Mouse (Mus musculus): ENCODE measurements around the gene Coq6. TPM values are rescaled to one million over a fixed set of nuclear protein-coding genes. Genes with fewer than 3 reads are reported as not detected.

Gene Coq6
- polyA plus RNA-seq, 1 experiment from 2014 or later, result 47.6 TPM

DNA sequence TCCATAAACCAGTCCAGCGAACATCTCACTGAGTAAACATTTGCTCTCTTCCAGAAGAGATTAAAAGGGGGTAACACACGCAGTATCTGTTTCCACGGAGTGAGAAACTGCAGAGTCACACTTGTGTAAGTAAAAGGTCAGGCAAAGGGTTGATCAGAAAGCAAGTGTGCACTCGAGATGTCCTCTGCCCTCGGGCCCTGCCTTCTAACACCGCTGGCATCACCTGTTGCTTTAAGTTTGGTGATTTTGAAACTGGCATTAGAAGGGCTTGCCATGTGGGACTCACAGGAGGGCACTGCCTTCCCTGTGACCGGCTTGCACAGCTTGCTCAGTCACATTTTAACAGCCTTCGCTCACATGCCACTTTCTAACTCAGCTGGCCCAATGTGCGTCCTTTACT lies 38.2 kb downstream of the Coq6 start:
- DNase-seq (ENCODE audit: low spot score), result no peak
- H3K36me3 ChIP-seq, result no peaks in the 10 kb centered on the region
- no peaks in the 10 kb centered on the region for H3K4me1 ChIP-seq
- no peaks in the 10 kb centered on the region for H3K9me3 ChIP-seq (replicated peaks)
- 85% methylated on average over 9 of the region's 9 CpGs for WGBS
- H3K4me3 ChIP-seq, result no peak overlapping the region
- H3K27ac ChIP-seq (replicated peaks), result no peak overlapping the region
- H3K27me3 ChIP-seq (ENCODE audit: low read depth, poor library complexity, severe bottlenecking), result no peaks in the 10 kb centered on the region

DNA sequence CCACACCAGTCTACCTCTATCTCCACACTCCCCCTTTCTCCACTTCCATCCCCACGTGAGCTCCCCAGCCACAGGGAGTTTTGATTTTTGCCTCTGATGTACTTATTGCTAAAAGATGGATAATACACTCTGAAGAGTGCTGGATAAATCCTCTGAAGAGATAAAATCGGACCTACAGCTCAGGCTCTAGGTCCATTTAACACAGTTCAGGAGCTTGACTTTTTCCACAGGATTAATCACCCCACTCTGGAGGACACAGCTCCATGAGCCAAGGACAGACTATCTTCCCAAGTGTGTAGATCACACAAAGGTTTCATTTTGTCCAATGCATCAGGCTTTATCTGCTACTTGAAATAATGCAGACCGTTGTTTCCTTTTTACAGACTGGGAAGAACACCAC lies 38.6 kb downstream of the Coq6 start:
- no peak overlapping the region for H3K4me3 ChIP-seq
- no peaks in the 10 kb centered on the region for H3K36me3 ChIP-seq
- WGBS, result 90% methylated on average over 3 of the region's 3 CpGs
- no peaks in the 10 kb centered on the region for H3K4me1 ChIP-seq
- no peaks in the 10 kb centered on the region for H3K9me3 ChIP-seq (replicated peaks)
- no peaks in the 10 kb centered on the region for H3K27me3 ChIP-seq (ENCODE audit: low read depth, poor library complexity, severe bottlenecking)
- H3K27ac ChIP-seq (replicated peaks), result no peak overlapping the region
- DNase-seq (ENCODE audit: low spot score), result no peak

DNA sequence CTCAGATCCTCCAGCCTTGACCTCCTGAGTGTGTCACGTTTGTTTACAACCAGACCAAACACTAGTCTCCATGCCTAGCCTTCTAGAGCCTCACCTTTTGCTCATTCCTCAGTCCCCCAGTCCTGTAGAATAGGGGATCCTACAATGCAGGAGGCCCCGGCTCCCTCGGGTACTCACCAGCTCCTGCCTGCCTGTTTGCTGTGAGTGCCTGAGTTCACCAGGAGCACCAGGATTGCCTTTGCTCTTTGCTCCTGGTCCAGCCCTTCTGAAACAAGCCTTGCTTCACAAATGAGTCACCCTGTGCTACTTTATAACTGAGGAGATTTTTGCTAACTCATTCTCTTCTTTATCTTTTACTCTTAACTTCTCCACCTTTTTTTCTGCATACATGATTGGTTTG lies 39.2 kb downstream of the Coq6 start:
- Histone ChIP-seq H3K9me3 (replicated peaks) (no peaks in the 10 kb centered on the region), H3K4me3 (no peak overlapping the region), H3K27ac (replicated peaks) (no peak overlapping the region), H3K36me3 (no peaks in the 10 kb centered on the region), H3K27me3 (ENCODE audit: low read depth, poor library complexity, severe bottlenecking) (no peaks in the 10 kb centered on the region), H3K4me1 (no peaks in the 10 kb centered on the region)
- WGBS, result 76% methylated on average over 3 of the region's 3 CpGs
- no peak for DNase-seq (ENCODE audit: low spot score)

DNA sequence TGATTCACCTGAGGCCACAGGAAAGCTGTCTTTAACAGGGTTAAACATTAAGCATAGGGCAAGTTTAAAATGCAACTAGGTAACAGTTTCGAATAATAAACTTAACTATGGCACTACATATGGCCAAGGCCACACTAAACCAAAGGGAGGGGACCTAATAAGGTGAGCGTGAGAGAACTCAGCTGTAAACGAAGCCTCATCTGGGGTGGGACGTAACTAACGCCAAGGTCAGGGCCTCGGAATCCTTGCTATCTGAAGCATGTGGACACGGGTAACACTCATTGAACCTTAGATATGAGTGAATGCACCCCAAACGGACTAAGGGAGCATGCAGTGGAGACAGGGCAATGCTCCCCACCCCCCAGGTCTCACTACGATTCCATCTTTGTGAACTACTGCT lies 41.5 kb downstream of the Coq6 start:
- no peak overlapping the region for H3K27ac ChIP-seq (replicated peaks)
- H3K4me1 ChIP-seq, result peaks cover 4% of the 10 kb centered on the region
- H3K27me3 ChIP-seq (ENCODE audit: low read depth, poor library complexity, severe bottlenecking), result peaks cover 3% of the 10 kb centered on the region
- DNase-seq (ENCODE audit: low spot score), result no peak
- 83% methylated on average over 9 of the region's 9 CpGs for WGBS
- no peaks in the 10 kb centered on the region for H3K36me3 ChIP-seq
- H3K9me3 ChIP-seq (replicated peaks), result no peaks in the 10 kb centered on the region
- no peak overlapping the region for H3K4me3 ChIP-seq

DNA sequence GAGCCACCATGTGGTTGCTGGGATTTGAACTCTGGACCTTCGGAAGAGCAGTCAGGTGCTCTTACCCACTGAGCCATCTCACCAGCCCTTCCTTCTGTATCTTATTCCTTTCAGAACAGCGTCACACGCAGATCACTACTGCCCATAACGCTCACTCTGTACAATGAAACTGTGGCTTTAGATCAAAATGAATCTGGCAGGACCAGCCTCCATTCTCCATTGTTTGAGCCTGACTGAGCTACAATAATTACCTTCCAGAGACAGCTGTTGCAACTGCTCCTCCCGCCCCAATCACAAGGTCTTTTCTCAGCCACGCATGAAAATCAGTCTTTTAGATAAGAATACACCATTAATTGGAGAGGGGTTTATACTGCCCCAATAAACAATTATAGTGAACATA lies 43.1 kb downstream of the Coq6 start:
- no peak overlapping the region for H3K4me3 ChIP-seq
- H3K36me3 ChIP-seq, result no peaks in the 10 kb centered on the region
- no peak for DNase-seq (ENCODE audit: low spot score)
- 90% methylated on average over 6 of the region's 6 CpGs for WGBS
- H3K9me3 ChIP-seq (replicated peaks), result no peaks in the 10 kb centered on the region
- H3K4me1 ChIP-seq, result peaks cover 16% of the 10 kb centered on the region
- H3K27ac ChIP-seq (replicated peaks), result no peak overlapping the region
- H3K27me3 ChIP-seq (ENCODE audit: low read depth, poor library complexity, severe bottlenecking), result peaks cover 7% of the 10 kb centered on the region

DNA sequence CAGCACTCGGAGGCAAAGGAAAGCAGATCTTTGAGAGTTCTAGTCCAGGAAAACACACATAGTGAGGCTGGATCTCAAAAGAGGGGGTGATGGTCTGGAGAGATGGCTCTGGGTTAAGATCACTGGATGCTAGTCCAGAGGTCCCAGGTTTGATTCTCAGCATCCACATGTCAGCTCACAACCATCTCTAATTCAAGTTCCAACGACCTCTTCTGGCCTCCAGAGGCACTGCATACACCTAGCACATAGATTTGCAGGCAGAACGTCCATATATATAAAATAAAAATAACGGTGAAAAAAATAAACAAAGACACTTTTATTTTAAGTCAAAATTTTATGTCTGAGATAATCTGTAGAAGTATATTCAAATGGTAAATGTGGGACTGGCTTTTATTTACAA lies 45.8 kb downstream of the Coq6 start:
- H3K4me1 ChIP-seq, result peaks cover 16% of the 10 kb centered on the region
- WGBS, result 63% methylated on average over 4 of the region's 4 CpGs
- DNase-seq (ENCODE audit: low spot score), result no peak
- no peak overlapping the region for H3K4me3 ChIP-seq
- H3K9me3 ChIP-seq (replicated peaks), result no peaks in the 10 kb centered on the region
- no peaks in the 10 kb centered on the region for H3K36me3 ChIP-seq
- no peak overlapping the region for H3K27ac ChIP-seq (replicated peaks)
- peaks cover 17% of the 10 kb centered on the region for H3K27me3 ChIP-seq (ENCODE audit: low read depth, poor library complexity, severe bottlenecking)

DNA sequence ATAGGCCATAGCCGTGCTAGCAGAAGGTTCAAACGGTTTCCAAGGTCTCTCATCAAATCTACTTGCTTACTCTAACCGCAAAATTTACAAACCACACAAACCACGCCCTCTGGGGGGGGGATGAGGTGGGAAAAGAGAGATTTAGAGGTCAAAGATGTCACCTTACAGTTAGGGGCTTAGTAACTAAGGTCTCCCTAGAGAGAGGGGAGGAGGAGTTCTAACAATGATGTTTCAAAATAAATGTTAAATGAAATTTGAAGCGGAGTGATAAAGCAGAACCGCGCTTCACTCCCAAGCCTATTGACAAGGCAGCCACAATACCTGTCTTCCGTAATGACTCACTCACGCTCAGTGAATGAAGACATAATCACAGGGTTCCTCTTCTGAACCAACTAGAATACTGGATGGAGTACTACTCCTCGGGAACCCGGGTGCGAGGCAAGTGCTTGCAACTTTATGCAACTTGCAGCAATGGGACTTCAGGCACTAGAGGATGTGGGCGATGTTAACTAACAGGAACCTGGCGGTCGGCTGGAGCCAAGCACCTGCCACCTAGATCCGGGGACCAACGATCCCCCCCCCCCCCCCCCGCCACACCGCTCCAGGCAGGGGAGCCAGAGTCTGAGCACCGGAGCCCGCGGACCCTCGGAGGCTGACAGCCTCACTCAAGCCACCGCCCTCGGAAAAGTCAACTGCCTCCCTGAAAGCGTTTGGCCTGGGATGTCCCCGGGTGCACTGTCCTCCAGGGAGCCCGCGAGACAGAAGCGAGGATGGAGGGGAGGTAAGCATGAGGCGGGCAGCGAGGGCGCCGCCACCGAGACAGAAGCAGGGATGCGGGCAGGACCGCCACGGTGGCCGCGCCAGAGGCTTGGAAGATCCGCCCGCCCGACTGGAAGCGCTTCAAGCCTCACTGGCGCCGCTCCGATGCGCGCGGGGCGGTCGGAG lies 46.7 kb downstream of the Coq6 start:
- no peak for DNase-seq (ENCODE audit: low spot score)
- Histone ChIP-seq H3K4me3 (peak overlapping the region; percentile 85), H3K36me3 (no peaks in the 10 kb centered on the region), H3K27ac (replicated peaks) (peak overlapping the region; percentile 90), H3K4me1 (peaks cover 16% of the 10 kb centered on the region), H3K9me3 (replicated peaks) (no peaks in the 10 kb centered on the region), H3K27me3 (ENCODE audit: low read depth, poor library complexity, severe bottlenecking) (peaks cover 17% of the 10 kb centered on the region)
- 2% methylated on average over 49 of the region's 52 CpGs for WGBS

DNA sequence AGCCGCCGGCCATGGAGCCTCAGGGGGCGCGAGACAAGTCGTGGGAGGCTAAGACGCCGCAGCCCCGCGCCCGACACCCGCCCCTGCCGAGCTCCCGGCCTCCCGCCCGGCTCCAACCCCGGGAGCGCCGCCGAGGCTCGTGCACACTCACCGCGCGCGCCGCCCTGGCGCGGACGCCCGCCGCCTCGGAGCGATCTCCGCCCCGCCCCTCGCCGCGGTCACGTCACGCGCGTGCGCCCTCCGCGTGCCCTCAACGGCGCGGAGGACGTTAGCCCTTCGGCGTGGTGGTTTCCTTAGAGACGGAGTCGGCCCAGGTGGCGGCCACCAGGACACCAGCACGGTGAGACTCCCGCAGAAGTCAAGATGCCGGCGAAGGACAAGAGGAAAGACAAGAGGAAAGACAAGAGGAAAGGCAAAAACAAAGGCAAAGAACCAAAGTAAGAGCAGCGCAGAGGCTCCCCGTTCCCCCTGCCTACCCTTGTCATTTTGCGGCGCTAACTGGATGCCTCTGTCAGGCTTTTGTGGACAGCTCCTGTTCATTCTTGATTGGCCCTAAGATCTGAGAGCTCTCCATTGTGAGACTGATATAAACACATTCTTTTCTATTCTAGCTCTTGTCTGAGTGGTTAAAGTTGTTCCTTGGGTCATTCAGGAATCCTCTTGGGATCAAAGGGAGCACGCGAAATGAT lies 47.5 kb downstream of the Coq6 start, which contains the start of the genes Entpd5 and Bbof1:
Gene Entpd5 (minus strand): TSS at position 211 of the 689 bp plus-strand sequence.
Gene Bbof1 (plus strand): TSS at position 253 of the 689 bp plus-strand sequence.
- DNase-seq (ENCODE audit: low spot score), result peak; percentile 84
- Histone ChIP-seq H3K36me3 (no peaks in the 10 kb centered on the region), H3K4me1 (peaks cover 16% of the 10 kb centered on the region), H3K4me3 (peak within 1 kb of the TSS; percentile 85), H3K27ac (replicated peaks) (peak within 1 kb of the TSS; percentile 90), H3K9me3 (replicated peaks) (no peaks in the 10 kb centered on the region), H3K27me3 (ENCODE audit: low read depth, poor library complexity, severe bottlenecking) (peaks cover 17% of the 10 kb centered on the region)
- under 1% methylated on average over 63 of the region's 63 CpGs for WGBS

DNA sequence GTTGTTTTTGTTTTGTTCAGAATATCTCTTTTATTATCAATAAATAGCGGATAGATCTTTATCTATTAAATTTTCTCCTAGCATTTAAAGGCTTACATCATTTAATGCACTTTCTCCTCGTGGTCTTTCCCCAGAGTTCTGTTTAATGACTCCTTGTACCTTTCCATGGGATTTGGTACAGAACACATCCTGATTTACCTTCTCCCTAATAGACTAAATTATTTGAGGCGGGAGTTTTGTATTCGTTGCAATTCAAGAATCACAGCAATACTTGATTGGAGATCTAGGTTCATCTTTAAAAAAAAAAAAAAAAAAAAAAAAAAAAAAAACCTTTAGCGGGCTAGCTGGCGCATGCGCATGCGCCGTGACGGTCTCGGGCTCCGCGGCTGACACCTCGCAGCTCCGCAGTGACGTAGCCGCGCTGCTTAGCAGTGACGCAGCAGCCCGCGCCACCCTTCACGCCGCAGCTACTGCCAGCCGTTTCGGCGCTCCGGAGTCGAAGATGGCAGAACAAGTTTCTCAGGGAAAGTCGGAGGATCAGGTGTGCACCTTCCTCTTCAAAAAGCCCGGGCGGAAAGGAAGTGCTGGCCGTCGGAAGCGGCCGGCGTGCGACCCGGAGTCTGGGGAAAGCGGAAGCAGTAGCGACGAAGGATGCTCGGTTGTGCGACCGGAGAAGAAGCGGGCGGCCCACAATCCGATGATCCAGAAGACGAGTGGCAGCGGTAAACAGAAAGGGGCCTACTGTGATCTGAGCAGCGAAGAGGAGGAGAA lies 55.6 kb downstream of the Coq6 start, which contains the start of gene Rnf113a2:
Gene Rnf113a2 (plus strand): TSS at position 363 of the 771 bp plus-strand sequence.
- DNase-seq (ENCODE audit: low spot score), result peak; percentile 82
- Histone ChIP-seq H3K36me3 (peaks cover 8% of the 10 kb centered on the region; the same call in 1 of the 2 replicates), H3K9me3 (replicated peaks) (0 out of 2 replicates have a peak, but pooled peaks cover 7% of the 10 kb centered on the region), H3K4me3 (peak within 1 kb of the TSS; percentile 64), H3K27ac (replicated peaks) (peak within 1 kb of the TSS; percentile 86), H3K27me3 (ENCODE audit: low read depth, poor library complexity, severe bottlenecking) (peaks cover 13% of the 10 kb centered on the region), H3K4me1 (peaks cover 9% of the 10 kb centered on the region)
- WGBS, result 3% methylated on average over 50 of the region's 50 CpGs

DNA sequence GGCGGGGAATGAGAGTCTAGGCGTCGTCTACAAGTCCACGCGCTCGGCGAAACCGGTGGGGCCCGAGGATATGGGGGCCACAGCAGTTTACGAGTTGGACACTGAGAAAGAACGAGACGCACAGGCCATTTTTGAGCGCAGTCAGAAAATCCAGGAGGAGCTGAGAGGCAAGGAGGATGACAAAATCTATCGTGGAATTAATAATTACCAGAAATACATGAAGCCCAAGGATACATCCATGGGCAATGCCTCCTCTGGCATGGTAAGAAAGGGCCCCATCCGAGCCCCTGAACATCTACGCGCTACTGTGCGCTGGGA lies 56.1 kb downstream of the Coq6 start:
- peaks cover 13% of the 10 kb centered on the region for H3K27me3 ChIP-seq (ENCODE audit: low read depth, poor library complexity, severe bottlenecking)
- WGBS, result 38% methylated on average over 18 of the region's 18 CpGs
- peaks cover 8% of the 10 kb centered on the region; the same call in 1 of the 2 replicates for H3K36me3 ChIP-seq
- H3K9me3 ChIP-seq (replicated peaks), result 0 out of 2 replicates have a peak, but pooled peaks cover 7% of the 10 kb centered on the region
- H3K4me1 ChIP-seq, result peaks cover 9% of the 10 kb centered on the region
- no peak for DNase-seq (ENCODE audit: low spot score)
- peak overlapping the region; percentile 86 for H3K27ac ChIP-seq (replicated peaks)
- H3K4me3 ChIP-seq, result peak overlapping the region; percentile 64

Data from midbrain, embryonic 10.5 days (tissue).